In genomic region chr3:149275478-149276132, GRCm38 (mm10) we compare ENCODE assay signal across 18 mouse cellular contexts.
DNase-seq lines count a peak whose midpoint lies in the region; ATAC-seq and TF ChIP-seq lines count a peak whose summit lies in the region.
"Had no signal": no experiment of that assay in that cellular context is flagged by ENCODE, and none has a peak within 500 bp of the region (broad histone marks: within the 10 kb centered on the region; RNA-seq: fewer than 3 reads in every experiment).

No protein-coding gene starts in this region.

- H3K9ac ChIP-seq in heart, embryonic 13.5 days = no peak overlapping the region
- no peak overlapping the region for H3K9ac ChIP-seq in liver, adult 2 months (ENCODE audit: low read depth, low read length)
- H3K9ac ChIP-seq in liver, embryonic 11.5 days (ENCODE audit: low read depth, low read length) = no peak overlapping the region
- no peak overlapping the region for H3K9ac ChIP-seq in intestine, embryonic 15.5 days
- H3K9ac ChIP-seq in hindbrain, embryonic 16.5 days (ENCODE audit: low read depth, low read length) = no peak overlapping the region
- H3K9ac ChIP-seq: hindbrain, embryonic 13.5 days had no signal

- no peaks in the 10 kb centered on the region for H3K27me3 ChIP-seq in heart, embryonic 13.5 days (replicated peaks)
- no peaks in the 10 kb centered on the region for H3K27me3 ChIP-seq in liver, adult 2 months (ENCODE audit: control insufficient read depth, insufficient read depth, low read length)
- no peaks in the 10 kb centered on the region for H3K27me3 ChIP-seq in liver, embryonic 11.5 days (replicated peaks; ENCODE audit: control insufficient read depth, insufficient read depth, low read length)
- no peaks in the 10 kb centered on the region for H3K27me3 ChIP-seq in intestine, embryonic 15.5 days (replicated peaks)
- no peaks in the 10 kb centered on the region for H3K27me3 ChIP-seq in hindbrain, embryonic 16.5 days (replicated peaks; ENCODE audit: control insufficient read depth, insufficient read depth, low read length)
- H3K27me3 ChIP-seq: heart, embryonic 12.5 days had no signal

- no peaks in the 10 kb centered on the region for H3K36me3 ChIP-seq in heart, embryonic 13.5 days
- no peaks in the 10 kb centered on the region for H3K36me3 ChIP-seq in liver, adult 2 months (ENCODE audit: control insufficient read depth, insufficient read depth, low read length)
- no peaks in the 10 kb centered on the region for H3K36me3 ChIP-seq in liver, embryonic 11.5 days (ENCODE audit: control insufficient read depth, insufficient read depth, low read length)
- no peaks in the 10 kb centered on the region for H3K36me3 ChIP-seq in intestine, embryonic 15.5 days
- H3K36me3 ChIP-seq in hindbrain, embryonic 16.5 days (ENCODE audit: control insufficient read depth, insufficient read depth, low read length) = no peaks in the 10 kb centered on the region
- H3K36me3 ChIP-seq: embryonic facial prominence, embryonic 10.5 days; heart, embryonic 12.5 days; hindbrain, embryonic 13.5 days had no signal

- ATAC-seq in heart, embryonic 13.5 days (ENCODE audit: extremely low read depth, insufficient number of reproducible peaks, low FRiP score, low TSS enrichment) = no peak
- no peak for ATAC-seq in liver, embryonic 11.5 days (replicated peaks; ENCODE audit: low FRiP score)
- peak; percentile 54 for ATAC-seq in intestine, embryonic 15.5 days
- no peak for ATAC-seq in hindbrain, embryonic 16.5 days
- ATAC-seq: forebrain, embryonic 14.5 days had no signal

- H3K79me2 ChIP-seq in liver, adult 2 months (ENCODE audit: control insufficient read depth, insufficient read depth, low read length) = no peaks in the 10 kb centered on the region

- H3K27ac ChIP-seq in heart, embryonic 13.5 days (replicated peaks) = 0 out of 2 replicates have a peak overlapping the region, but pooled peaks have one; percentile 5
- no peak overlapping the region for H3K27ac ChIP-seq in liver, adult 2 months (replicated peaks; ENCODE audit: insufficient read depth, low read depth, low read length)
- no peak overlapping the region for H3K27ac ChIP-seq in liver, embryonic 11.5 days (ENCODE audit: low read depth, low read length)
- H3K27ac ChIP-seq in intestine, embryonic 15.5 days = no peak overlapping the region
- no peak overlapping the region for H3K27ac ChIP-seq in hindbrain, embryonic 16.5 days (ENCODE audit: low read depth, low read length)
- H3K27ac ChIP-seq: embryonic facial prominence, embryonic 10.5 days; heart, adult 2 months had no signal

- TF ChIP-seq POLR2A in liver, adult 2 months (IDR thresholded peaks at IDR 0.05; ENCODE audit: extremely low read depth, insufficient read depth, low read length) = no peak

- H3K4me1 ChIP-seq in heart, embryonic 13.5 days = peaks cover 10% of the 10 kb centered on the region
- no peaks in the 10 kb centered on the region for H3K4me1 ChIP-seq in liver, adult 2 months (ENCODE audit: control insufficient read depth, insufficient read depth, low read length)
- H3K4me1 ChIP-seq in liver, embryonic 11.5 days (replicated peaks; ENCODE audit: control insufficient read depth, insufficient read depth, low read length) = 0 out of 2 replicates have a peak, but pooled peaks cover 3% of the 10 kb centered on the region
- H3K4me1 ChIP-seq in intestine, embryonic 15.5 days (replicated peaks) = no peaks in the 10 kb centered on the region
- H3K4me1 ChIP-seq in hindbrain, embryonic 16.5 days (ENCODE audit: control insufficient read depth, insufficient read depth, low read depth, low read length) = no peaks in the 10 kb centered on the region
- H3K4me1 ChIP-seq: embryonic facial prominence, embryonic 10.5 days had no signal

- TF ChIP-seq CTCF in liver, adult 2 months (IDR thresholded peaks at IDR 0.05; ENCODE audit: low read depth, low read length) = no peak

- no peak overlapping the region for H3K4me3 ChIP-seq in heart, embryonic 13.5 days
- H3K4me3 ChIP-seq in liver, adult 2 months (ENCODE audit: insufficient read depth, low read depth, low read length) = no peak overlapping the region
- H3K4me3 ChIP-seq in liver, embryonic 11.5 days (ENCODE audit: low read depth, low read length) = no peak overlapping the region
- no peak overlapping the region for H3K4me3 ChIP-seq in intestine, embryonic 15.5 days (replicated peaks)
- no peak overlapping the region for H3K4me3 ChIP-seq in hindbrain, embryonic 16.5 days (ENCODE audit: low read length)
- H3K4me3 ChIP-seq: embryonic facial prominence, embryonic 10.5 days; heart, embryonic 12.5 days; hindbrain, embryonic 13.5 days had no signal

- H3K4me2 ChIP-seq in heart, embryonic 13.5 days = no peak overlapping the region
- no peak overlapping the region for H3K4me2 ChIP-seq in liver, embryonic 11.5 days
- H3K4me2 ChIP-seq in intestine, embryonic 15.5 days (replicated peaks) = no peak overlapping the region
- no peak overlapping the region for H3K4me2 ChIP-seq in hindbrain, embryonic 16.5 days (ENCODE audit: low read length)

- H3K9me3 ChIP-seq in heart, embryonic 13.5 days = no peaks in the 10 kb centered on the region
- H3K9me3 ChIP-seq in liver, embryonic 11.5 days (ENCODE audit: control insufficient read depth, low read length) = no peaks in the 10 kb centered on the region
- no peaks in the 10 kb centered on the region for H3K9me3 ChIP-seq in intestine, embryonic 15.5 days
- H3K9me3 ChIP-seq in hindbrain, embryonic 16.5 days (ENCODE audit: control insufficient read depth, low read length) = no peaks in the 10 kb centered on the region
- H3K9me3 ChIP-seq: embryonic facial prominence, embryonic 10.5 days; heart, embryonic 12.5 days; hindbrain, embryonic 13.5 days had no signal

- DNase-seq in heart, adult 18-20 months = no peak
- peak; percentile 12 for DNase-seq in liver, adult 2 months (ENCODE audit: extremely low read depth, low read depth, low spot score)
- no peak for DNase-seq in liver, embryonic 11.5 days (ENCODE audit: low spot score)
- peak; percentile 8 for DNase-seq in large intestine, adult 2 months (ENCODE audit: low read depth, low spot score)
- DNase-seq: adrenal gland, adult 8-10 months; adrenal gland, postnatal 36 days; cerebellum, adult 2 months; cerebellum, postnatal 10 days; gastrocnemius, postnatal 36 days; heart, adult 2 months; heart, postnatal 10 days had no signal

- 57% methylated on average over 6 of the region's 6 CpGs for WGBS in heart, embryonic 13.5 days
- WGBS in liver, adult 2 months = 67% methylated on average over 6 of the region's 6 CpGs
- WGBS in liver, embryonic 11.5 days = 60% methylated on average over 6 of the region's 6 CpGs
- WGBS in intestine, embryonic 15.5 days = 71% methylated on average over 6 of the region's 6 CpGs
- 59% methylated on average over 6 of the region's 6 CpGs for WGBS in large intestine, adult 2 months
- WGBS in hindbrain, embryonic 16.5 days = 79% methylated on average over 6 of the region's 6 CpGs

Comparison
In these comparisons a context has a peak if more than half of its experiments do, and no peak if none do; other contexts are left out.
1. DNase-seq: peak in liver, adult 2 months (single experiment) and large intestine, adult 2 months (single experiment); none in heart, adult 18-20 months (0 of 2) and liver, embryonic 11.5 days (single experiment).